Mouse (Mus musculus) liver, embryonic 14 days (tissue): ENCODE measurements around the gene Nr2c1. TPM values are rescaled to one million over a fixed set of nuclear protein-coding genes. Genes with fewer than 3 reads are reported as not detected.

Source experiments
- polyA plus RNA-seq: library from polyadenylated mRNA; depleted of rRNA; stranded (reverse); fragments of >200 nt; gene quantifications from 2 replicates; pipeline ENCODE4 v1.2.3, GENCODE M21; 2012; rRNA removed

Nr2c1 gene
- polyA plus RNA-seq = 2.1 and 2.5 TPM in 2 replicates

DNA sequence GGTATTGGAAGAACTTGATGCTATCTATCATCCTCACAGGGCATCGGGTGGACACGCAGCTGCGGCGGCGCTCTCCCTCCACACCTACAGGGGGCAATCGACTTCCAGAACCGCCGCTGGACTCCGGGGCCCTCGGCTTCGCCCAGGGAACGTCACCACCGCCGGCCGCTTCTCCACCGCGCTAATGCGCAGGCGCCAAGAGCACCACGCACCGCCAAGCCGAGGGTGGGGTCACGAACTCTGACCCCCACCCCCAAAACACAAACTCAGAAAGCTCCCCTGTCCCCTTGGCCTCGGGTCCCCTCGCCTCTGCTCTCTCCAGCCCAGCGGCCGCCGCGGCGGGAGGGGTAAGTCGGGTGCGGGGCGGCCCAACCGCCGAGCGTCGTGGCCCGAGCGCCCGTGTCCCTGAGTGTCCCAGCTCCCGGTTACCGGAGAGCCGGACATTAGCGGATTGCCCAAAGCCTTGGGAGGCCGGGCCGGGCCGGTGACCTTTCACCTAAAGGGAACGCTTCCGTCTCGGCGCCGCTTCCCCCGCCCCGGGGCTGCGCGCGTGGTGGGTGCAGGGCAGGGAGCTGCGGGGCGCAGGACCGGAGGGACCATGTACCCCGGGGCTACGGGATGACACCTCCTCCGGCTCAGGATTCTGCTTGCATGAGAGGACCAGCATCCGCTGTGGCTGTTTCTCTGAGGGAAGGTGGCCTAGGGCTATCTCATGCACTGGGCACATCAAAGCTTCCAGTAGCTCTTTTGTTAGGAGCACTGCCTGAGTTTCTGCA is at the start of gene Nr2c1:
Gene Nr2c1 (plus strand): TSS at position 268 of the 776 bp plus-strand sequence.

DNA sequence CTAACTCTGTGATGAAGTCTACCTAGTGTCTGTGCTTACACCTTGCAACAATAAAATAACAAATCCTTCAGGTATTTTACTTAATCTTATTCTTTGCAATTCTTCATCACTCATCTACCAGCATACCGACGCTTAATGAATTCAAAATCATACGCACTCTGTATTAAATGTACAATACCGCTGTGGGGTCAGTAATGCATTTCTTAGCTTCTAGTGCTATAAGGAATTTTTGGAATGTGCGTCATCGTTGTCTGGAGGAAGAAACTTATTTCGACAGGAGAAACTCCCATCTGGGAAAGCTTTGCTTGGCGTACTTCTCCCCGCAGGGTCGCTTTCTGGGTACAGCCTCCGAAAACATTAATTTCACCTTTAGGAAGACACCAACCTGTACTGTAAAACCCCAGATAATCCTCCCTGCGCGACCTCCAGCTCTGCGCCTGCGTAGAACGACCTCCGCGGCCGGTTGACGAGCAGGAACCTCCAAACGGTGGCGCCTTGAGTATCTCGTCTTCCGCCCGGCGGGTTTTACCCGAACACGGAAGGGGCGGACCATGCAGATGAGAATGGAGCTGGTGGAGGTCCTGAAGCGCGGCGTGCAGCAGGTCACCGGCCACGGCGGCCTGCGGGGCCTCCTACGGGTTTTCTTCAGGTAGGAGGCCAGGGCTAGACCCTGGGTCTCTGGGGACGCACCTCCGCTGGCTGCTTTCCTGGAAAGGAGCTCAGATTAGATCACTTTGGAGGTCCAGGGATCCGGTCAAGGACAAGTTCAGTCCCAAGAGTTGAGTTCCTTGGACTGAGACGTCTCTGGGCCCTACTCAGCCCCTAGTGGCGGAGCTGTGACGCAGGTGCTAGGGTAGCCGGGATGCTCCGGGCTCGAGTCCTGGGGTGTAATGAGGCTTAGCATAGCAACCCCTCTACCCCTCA is 50.9 kb downstream of the Nr2c1 start, which contains the start of gene Ndufa12:
Gene Ndufa12 (plus strand): TSS at position 239 of the 924 bp plus-strand sequence.

Other genes with a start within 250 kb of the Nr2c1 start
- gene Vezt, start 112.2 kb upstream of the Nr2c1 start, polyA plus RNA-seq = 6.1 and 8.1 TPM in 2 replicates
- 2.7 and 3.4 TPM in 2 replicates for gene Fgd6, start 112.0 kb upstream of the Nr2c1 start, polyA plus RNA-seq
- 83.4 and 104 TPM in 2 replicates for gene Ndufa12, start 50.7 kb downstream of the Nr2c1 start, polyA plus RNA-seq
- gene Gm4792, start 150.7 kb downstream of the Nr2c1 start, polyA plus RNA-seq = not detected in 2 replicates
- gene Tmcc3, start 163.9 kb downstream of the Nr2c1 start, polyA plus RNA-seq = 1.2 and 1.6 TPM in 2 replicates